ENCODE assay signal across 19 mouse cellular contexts in the genomic region with DNA sequence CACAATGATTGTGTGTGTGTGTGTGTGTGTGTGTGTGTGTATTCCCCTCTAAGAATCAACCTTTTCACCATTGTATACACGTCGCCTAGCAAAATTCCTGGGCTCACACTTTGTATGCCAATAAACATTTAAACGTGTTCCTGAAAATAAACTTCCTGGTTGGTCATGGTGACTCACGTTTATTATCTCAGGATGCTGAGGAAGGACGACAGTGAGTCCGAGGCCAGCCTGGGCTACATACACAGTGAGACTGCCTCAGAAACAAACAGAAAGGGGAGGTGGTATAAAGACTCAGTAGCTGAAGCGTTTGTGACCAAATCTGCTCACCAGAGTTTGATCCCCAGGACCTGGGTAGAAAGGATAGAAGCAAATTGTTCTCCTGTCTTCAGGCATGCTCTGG. TPM values are rescaled to one million over a fixed set of nuclear protein-coding genes. Genes with fewer than 3 reads are reported as not detected.
DNase-seq lines count a peak whose midpoint lies in the region; ATAC-seq and TF ChIP-seq lines count a peak whose summit lies in the region.
"Had no signal": no experiment of that assay in that cellular context is flagged by ENCODE, and none has a peak within 500 bp of the region (broad histone marks: within the 10 kb centered on the region; RNA-seq: fewer than 3 reads in every experiment).

No protein-coding gene starts in this region.

- no peak overlapping the region for H3K4me3 ChIP-seq in limb, embryonic 11.5 days (ENCODE audit: low read depth, low read length)
- no peak overlapping the region for H3K4me3 ChIP-seq in limb, embryonic 10.5 days
- H3K4me3 ChIP-seq in small intestine, adult 2 months (ENCODE audit: low read depth, low read length): no peak overlapping the region
- no peak overlapping the region for H3K4me3 ChIP-seq in embryonic facial prominence, embryonic 10.5 days
- H3K4me3 ChIP-seq: embryonic facial prominence, embryonic 12.5 days; forebrain, embryonic 13.5 days; forebrain, embryonic 15.5 days had no signal

- H3K27me3 ChIP-seq in limb, embryonic 11.5 days (ENCODE audit: control insufficient read depth, insufficient read depth, low read length): no peaks in the 10 kb centered on the region
- no peaks in the 10 kb centered on the region for H3K27me3 ChIP-seq in limb, embryonic 10.5 days (ENCODE audit: low read depth, poor library complexity, severe bottlenecking)
- no peaks in the 10 kb centered on the region for H3K27me3 ChIP-seq in small intestine, adult 2 months (ENCODE audit: control insufficient read depth, insufficient read depth, low read length)
- no peaks in the 10 kb centered on the region for H3K27me3 ChIP-seq in embryonic facial prominence, embryonic 10.5 days (replicated peaks; ENCODE audit: low read depth, poor library complexity, severe bottlenecking)
- H3K27me3 ChIP-seq: embryonic facial prominence, embryonic 12.5 days; forebrain, embryonic 13.5 days; forebrain, embryonic 15.5 days had no signal

- 80% methylated on average over 7 of the region's 7 CpGs for WGBS in limb, embryonic 11.5 days
- 85% methylated on average over 7 of the region's 7 CpGs for WGBS in limb, embryonic 10.5 days
- WGBS in large intestine, adult 2 months: 21% methylated on average over 7 of the region's 7 CpGs
- WGBS in small intestine, adult 2 months: 22% methylated on average over 7 of the region's 7 CpGs
- WGBS in embryonic facial prominence, embryonic 10.5 days: 84% methylated on average over 7 of the region's 7 CpGs

- no peak overlapping the region for H3K27ac ChIP-seq in limb, embryonic 11.5 days (replicated peaks; ENCODE audit: low read depth, low read length)
- no peak overlapping the region for H3K27ac ChIP-seq in limb, embryonic 10.5 days
- peak overlapping the region; percentile 16; the same call in 1 of the 2 replicates for H3K27ac ChIP-seq in small intestine, adult 2 months (ENCODE audit: insufficient read depth, low read depth, low read length)
- no peak overlapping the region for H3K27ac ChIP-seq in embryonic facial prominence, embryonic 10.5 days (replicated peaks)
- H3K27ac ChIP-seq: embryonic facial prominence, embryonic 12.5 days; forebrain, embryonic 13.5 days; forebrain, embryonic 15.5 days had no signal

- no peaks in the 10 kb centered on the region for H3K9me3 ChIP-seq in limb, embryonic 11.5 days (ENCODE audit: control insufficient read depth, low read length)
- H3K9me3 ChIP-seq in limb, embryonic 10.5 days (replicated peaks): no peaks in the 10 kb centered on the region
- H3K9me3 ChIP-seq in embryonic facial prominence, embryonic 10.5 days: no peaks in the 10 kb centered on the region
- H3K9me3 ChIP-seq: embryonic facial prominence, embryonic 12.5 days; forebrain, embryonic 13.5 days; forebrain, embryonic 15.5 days had no signal

- H3K36me3 ChIP-seq in limb, embryonic 11.5 days (ENCODE audit: control insufficient read depth, insufficient read depth, low read length): no peaks in the 10 kb centered on the region; the same call in 1 of the 2 replicates
- peaks cover 6% of the 10 kb centered on the region for H3K36me3 ChIP-seq in limb, embryonic 10.5 days
- peaks cover 5% of the 10 kb centered on the region; the same call in 1 of the 2 replicates for H3K36me3 ChIP-seq in small intestine, adult 2 months (ENCODE audit: control insufficient read depth, insufficient read depth, low read length)
- peaks cover 9% of the 10 kb centered on the region for H3K36me3 ChIP-seq in embryonic facial prominence, embryonic 10.5 days (replicated peaks)

- no peak overlapping the region for H3K4me2 ChIP-seq in limb, embryonic 11.5 days (ENCODE audit: low read depth, severe bottlenecking)
- H3K4me2 ChIP-seq: embryonic facial prominence, embryonic 12.5 days; forebrain, embryonic 13.5 days; forebrain, embryonic 15.5 days had no signal

- no peak overlapping the region for H3K9ac ChIP-seq in limb, embryonic 11.5 days (ENCODE audit: low read length)
- H3K9ac ChIP-seq: embryonic facial prominence, embryonic 12.5 days; forebrain, embryonic 13.5 days; forebrain, embryonic 15.5 days had no signal

- H3K4me1 ChIP-seq in limb, embryonic 11.5 days (ENCODE audit: control insufficient read depth, insufficient read depth, low read length): no peaks in the 10 kb centered on the region
- no peaks in the 10 kb centered on the region for H3K4me1 ChIP-seq in limb, embryonic 10.5 days
- H3K4me1 ChIP-seq in small intestine, adult 2 months (ENCODE audit: control insufficient read depth, insufficient read depth, insufficient read length, low read length): no peaks in the 10 kb centered on the region; the same call in 1 of the 2 replicates
- no peaks in the 10 kb centered on the region for H3K4me1 ChIP-seq in embryonic facial prominence, embryonic 10.5 days
- H3K4me1 ChIP-seq: embryonic facial prominence, embryonic 12.5 days; forebrain, embryonic 13.5 days had no signal

- TF ChIP-seq CTCF in small intestine, adult 2 months (IDR thresholded peaks at IDR 0.05; ENCODE audit: extremely low read depth, insufficient read length, insufficient replicate concordance, low read depth, low read length): no peak

- DNase-seq in limb, embryonic 11.5 days (ENCODE audit: low spot score): peak; percentile 8
- DNase-seq in limb, embryonic 10.5 days (ENCODE audit: low spot score): no peak
- peak; percentile 47 for DNase-seq in large intestine, adult 2 months (ENCODE audit: low read depth, low spot score)
- DNase-seq in embryonic facial prominence, embryonic 10.5 days (ENCODE audit: low spot score): no peak
- DNase-seq: adrenal gland, adult 2 months; adrenal gland, postnatal 10 days; adrenal gland, postnatal 25 days; cerebellum, adult 11 months; cerebellum, adult 18-20 months; cerebellum, adult 8-10 months; cerebellum, adult 9-11 months; cerebellum, postnatal 14 days; cerebellum, postnatal 36 days; embryo, embryonic 11 days had no signal

- no peak for ATAC-seq in limb, embryonic 11.5 days (ENCODE audit: insufficient number of reproducible peaks, low FRiP score, low TSS enrichment, low read depth)
- no peak for ATAC-seq in granulocyte monocyte progenitor cell, adult 5-6 weeks (replicated peaks; ENCODE audit: poor library complexity, severe bottlenecking)
- ATAC-seq: forebrain, embryonic 13.5 days; forebrain, embryonic 15.5 days had no signal

- TF ChIP-seq POLR2A in small intestine, adult 2 months (IDR thresholded peaks at IDR 0.05; ENCODE audit: low read depth, low read length): no peak

RNA-seq across cellular contexts. Expression of a gene that starts 27.6 kb away (rescaled TPM):
- polyA plus RNA-seq in limb, embryonic 11.5 days (2014; fragmentation: Nextera tagmentation; extraction: Ambion mirVana): 78.4 and 82.1 TPM in 2 replicates
- polyA plus RNA-seq in limb, embryonic 10.5 days (2016; fragmentation: Nextera tagmentation; extraction: Ambion mirVana): 84.6 and 89.8 TPM in 2 replicates
- polyA plus RNA-seq in large intestine, adult 2 months (2012; rRNA removed): 17.1 and 22.0 TPM in 2 replicates
- polyA plus RNA-seq in small intestine, adult 2 months (2012; rRNA removed): 26.9 and 83.9 TPM in 2 replicates
- 87.2 and 91.8 TPM in 2 replicates for polyA plus RNA-seq in embryonic facial prominence, embryonic 10.5 days (2016; fragmentation: Nextera tagmentation; extraction: Ambion mirVana)
- total RNA-seq in granulocyte monocyte progenitor cell, adult 5-6 weeks (2014; fragmentation: Nextera tagmentation): 34.2 and 38.9 TPM in 2 replicates
- total RNA-seq in granulocyte monocyte progenitor cell, adult 5-6 weeks (2017): 56.4 and 57.4 TPM in 2 replicates

RNA-seq across cellular contexts. Expression of a gene that starts 46.4 kb away (rescaled TPM):
- 18.0 and 19.3 TPM in 2 replicates for polyA plus RNA-seq in limb, embryonic 11.5 days (2014; fragmentation: Nextera tagmentation; extraction: Ambion mirVana)
- polyA plus RNA-seq in limb, embryonic 10.5 days (2016; fragmentation: Nextera tagmentation; extraction: Ambion mirVana): 14.9 and 16.4 TPM in 2 replicates
- polyA plus RNA-seq in large intestine, adult 2 months (2012; rRNA removed): 6.7 and 12.4 TPM in 2 replicates
- 2.9 and 9.1 TPM in 2 replicates for polyA plus RNA-seq in small intestine, adult 2 months (2012; rRNA removed)
- polyA plus RNA-seq in embryonic facial prominence, embryonic 10.5 days (2016; fragmentation: Nextera tagmentation; extraction: Ambion mirVana): 18.8 and 19.0 TPM in 2 replicates
- total RNA-seq in granulocyte monocyte progenitor cell, adult 5-6 weeks (2014; fragmentation: Nextera tagmentation): 22.0 and 23.9 TPM in 2 replicates
- total RNA-seq in granulocyte monocyte progenitor cell, adult 5-6 weeks (2017): 38.1 and 41.7 TPM in 2 replicates

Comparison
In these comparisons a context has a peak if more than half of its experiments do, and no peak if none do; other contexts are left out.
1. DNase-seq: peak in limb, embryonic 11.5 days (single experiment) and large intestine, adult 2 months (single experiment); none in limb, embryonic 10.5 days (single experiment) and embryonic facial prominence, embryonic 10.5 days (single experiment).